Mouse (Mus musculus) heart, adult 2 months (tissue): ENCODE measurements around the gene Apopt1.

ENCODE experiments used
- CTCF ChIP-seq: fragments of 200-600 bp; IDR thresholded peaks from 2 replicates; pipeline ENCODE4 v1.8.1; 2022; ENCODE audit warnings: antibody characterized with exemption, mild to moderate bottlenecking, moderate library complexity
- EP300 ChIP-seq: fragments of 200-500 bp; IDR thresholded peaks from 2 replicates; pipeline ENCODE4 v1.6.1; 2011; ENCODE audit warnings: low read depth, low read length, control low read depth; ENCODE audit not compliant: insufficient read depth
- POLR2A ChIP-seq: fragments of 200-500 bp; IDR thresholded peaks from 2 replicates; pipeline ENCODE4 v1.6.1; 2011; ENCODE audit warnings: mild to moderate bottlenecking, low read depth, low read length, control low read depth; ENCODE audit not compliant: insufficient read depth

DNA sequence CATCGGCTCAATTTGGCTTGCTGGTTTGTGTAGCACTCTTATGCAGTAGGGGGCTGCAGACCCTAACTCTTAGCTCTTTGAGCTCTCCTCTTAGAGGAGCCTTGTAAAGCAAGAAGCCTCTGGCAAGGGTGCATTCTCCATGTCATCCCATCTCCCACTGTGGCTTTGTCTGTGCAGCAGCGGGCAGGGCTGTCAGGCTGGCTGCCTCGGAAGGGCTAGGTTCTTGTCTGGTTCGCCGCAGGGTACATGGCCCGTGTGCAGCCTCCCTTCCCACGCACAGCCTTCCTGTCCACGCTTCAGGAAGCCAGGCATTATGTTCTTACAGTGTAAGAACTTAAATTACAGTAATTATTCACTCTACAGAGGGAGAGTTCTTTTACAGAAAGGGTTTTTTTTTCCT, 5.6 kb downstream of the Apopt1 start:
- TF ChIP-seq EP300 (no peak), POLR2A (no peak), CTCF (no peak)
